Mouse (Mus musculus) MEL (cell line): ENCODE measurements at regions not wholly inside any gene's neighbourhood (a gene's known extent, or its start where the extent isn't known, plus 50 kb on each side); places are given as distances from the start of the nearest gene placed in this dataset.

ENCODE experiments used
- EP300 ChIP-seq, 2 experiments: IDR thresholded peaks; 2 replicates each; pipeline ENCODE4 v1.6.1; 2011; ENCODE audit warnings: improper control_type of control experiment in 2 of 2, low read length in 2 of 2, low read depth in 1 of 2, mild to moderate bottlenecking in 1 of 2
- GABPA ChIP-seq: IDR thresholded peaks from 2 replicates; pipeline ENCODE4 v1.6.1; 2012; ENCODE audit warnings: low read depth, mild to moderate bottlenecking, inconsistent platforms, low read length, improper control_type of control experiment, moderate library complexity
- RCOR1 ChIP-seq: IDR thresholded peaks from 2 replicates; pipeline ENCODE4 v1.6.1; 2012; ENCODE audit warnings: low read depth, mild to moderate bottlenecking, inconsistent platforms, low read length, improper control_type of control experiment

GRCm38 (mm10) chr4:143012900-143013299 lies 199.9 kb downstream of the Prdm2 start:
- TF ChIP-seq RCOR1, result no peak
- no peak for TF ChIP-seq GABPA
- no peak for TF ChIP-seq EP300 (IDR thresholded peaks at IDR 0.05; ENCODE audit: low read depth in 1 of 2, low read length in 2 of 2)
